ENCODE assay signal across 22 mouse cellular contexts in genomic region chr6:118897101-118897500, GRCm38 (mm10).
DNase-seq lines count a peak whose midpoint lies in the region; ATAC-seq lines count a peak whose summit lies in the region.
"Had no signal": no experiment of that assay in that cellular context is flagged by ENCODE, and none has a peak within 500 bp of the region (broad histone marks: within the 10 kb centered on the region; RNA-seq: fewer than 3 reads in every experiment).

No protein-coding gene starts in this region.

- intact Hi-C loops in heart, postnatal 25 days (cut with DNase I): no loop called here

- no peak overlapping the region for H3K9ac ChIP-seq in heart, embryonic 12.5 days
- no peak overlapping the region for H3K9ac ChIP-seq in midbrain, embryonic 15.5 days
- H3K9ac ChIP-seq: forebrain, embryonic 13.5 days; hindbrain, embryonic 12.5 days; lung, embryonic 14.5 days; midbrain, embryonic 13.5 days had no signal

- peak; percentile 25 for DNase-seq in adrenal gland, adult 2 months
- DNase-seq in adrenal gland, postnatal 4 days (ENCODE audit: low spot score in 2 of 2): no peak
- peak; percentile 97 for DNase-seq in heart, adult 11 months
- peak; percentile 33 for DNase-seq in heart, adult 8-10 months (ENCODE audit: low spot score)
- peak; percentile 23 for DNase-seq in heart, postnatal 25 days (ENCODE audit: low spot score)
- no peak for DNase-seq in embryo, embryonic 9.5 days (ENCODE audit: extremely low spot score)
- DNase-seq: lung, embryonic 14.5 days; retina, postnatal 1 day; right cerebral cortex, postnatal 4 days had no signal

- no peak overlapping the region for H3K4me2 ChIP-seq in heart, embryonic 12.5 days
- H3K4me2 ChIP-seq in midbrain, embryonic 15.5 days: no peak overlapping the region
- H3K4me2 ChIP-seq: forebrain, embryonic 13.5 days; hindbrain, embryonic 12.5 days; liver, embryonic 11.5 days; lung, embryonic 14.5 days; midbrain, embryonic 13.5 days had no signal

- H3K27ac ChIP-seq in heart, embryonic 12.5 days (ENCODE audit: poor library complexity, severe bottlenecking): no peak overlapping the region
- no peak overlapping the region for H3K27ac ChIP-seq in midbrain, embryonic 15.5 days
- H3K27ac ChIP-seq: embryonic facial prominence, embryonic 10.5 days; forebrain, embryonic 13.5 days; hindbrain, embryonic 12.5 days; kidney, postnatal 0 days; layer of hippocampus, adult 2 months; left cerebral cortex, adult 2 months; limb, embryonic 10.5 days; midbrain, embryonic 13.5 days had no signal

- H3K4me1 ChIP-seq in heart, embryonic 12.5 days (replicated peaks): peaks cover 63% of the 10 kb centered on the region
- no peaks in the 10 kb centered on the region for H3K4me1 ChIP-seq in midbrain, embryonic 15.5 days
- H3K4me1 ChIP-seq: forebrain, embryonic 13.5 days had no signal

- no peaks in the 10 kb centered on the region for H3K27me3 ChIP-seq in heart, embryonic 12.5 days (replicated peaks)
- no peaks in the 10 kb centered on the region for H3K27me3 ChIP-seq in midbrain, embryonic 15.5 days (replicated peaks)
- H3K27me3 ChIP-seq: forebrain, embryonic 13.5 days; hindbrain, embryonic 12.5 days; midbrain, embryonic 13.5 days had no signal

- 45% methylated on average over 5 of the region's 5 CpGs for WGBS in heart, embryonic 12.5 days
- WGBS in midbrain, embryonic 15.5 days: 46% methylated on average over 5 of the region's 5 CpGs

- no peak overlapping the region for H3K4me3 ChIP-seq in heart, embryonic 12.5 days
- no peak overlapping the region for H3K4me3 ChIP-seq in midbrain, embryonic 15.5 days
- H3K4me3 ChIP-seq: embryonic facial prominence, embryonic 10.5 days; forebrain, embryonic 13.5 days; hindbrain, embryonic 12.5 days; layer of hippocampus, adult 2 months; left cerebral cortex, adult 2 months; limb, embryonic 10.5 days; midbrain, embryonic 13.5 days had no signal

- no peak for ATAC-seq in heart, embryonic 12.5 days (ENCODE audit: insufficient number of reproducible peaks, low FRiP score)
- no peak for ATAC-seq in midbrain, embryonic 15.5 days (replicated peaks)
- ATAC-seq: CD4-positive, CD25-positive, alpha-beta regulatory T cell, adult 4 months; forebrain, embryonic 13.5 days; midbrain, embryonic 13.5 days had no signal

- H3K9me3 ChIP-seq in heart, embryonic 12.5 days (replicated peaks): no peaks in the 10 kb centered on the region
- H3K9me3 ChIP-seq in midbrain, embryonic 15.5 days: no peaks in the 10 kb centered on the region
- H3K9me3 ChIP-seq: embryonic facial prominence, embryonic 10.5 days; forebrain, embryonic 13.5 days; hindbrain, embryonic 12.5 days; limb, embryonic 10.5 days; midbrain, embryonic 13.5 days had no signal

- no peaks in the 10 kb centered on the region for H3K36me3 ChIP-seq in heart, embryonic 12.5 days
- H3K36me3 ChIP-seq in midbrain, embryonic 15.5 days (replicated peaks): no peaks in the 10 kb centered on the region
- H3K36me3 ChIP-seq: embryonic facial prominence, embryonic 10.5 days; G1E; hindbrain, embryonic 12.5 days; limb, embryonic 10.5 days; midbrain, embryonic 13.5 days had no signal

Comparison
In these comparisons a context has a peak if more than half of its experiments do, and no peak if none do; other contexts are left out.
1. DNase-seq: peak in adrenal gland, adult 2 months (single experiment), heart, adult 11 months (single experiment), heart, adult 8-10 months (single experiment) and heart, postnatal 25 days (single experiment); none in adrenal gland, postnatal 4 days (0 of 2) and embryo, embryonic 9.5 days (single experiment).